Mouse (Mus musculus): ENCODE results near the gene Fetub. TPM values are rescaled to one million over a fixed set of nuclear protein-coding genes. Genes with fewer than 3 reads are reported as not detected.

Gene Fetub
- polyA plus RNA-seq, 1 experiment from 2014 or later, result not detected

- Histone ChIP-seq H3K4me3 (replicated peaks; ENCODE audit: low read length) (no peak overlapping the region), H3K36me3 (ENCODE audit: control insufficient read depth, insufficient read depth) (no peaks in the 10 kb centered on the region), H3K27me3 (replicated peaks; ENCODE audit: control insufficient read depth, insufficient read depth, low read length) (no peaks in the 10 kb centered on the region), H3K27ac (ENCODE audit: low read length) (no peak overlapping the region), H3K9ac (replicated peaks; ENCODE audit: low read depth, low read length) (no peak overlapping the region), H3K9me3 (ENCODE audit: control insufficient read depth, low read length) (no peaks in the 10 kb centered on the region), H3K4me1 (replicated peaks; ENCODE audit: control insufficient read depth, insufficient read depth, low read length) (0 out of 2 replicates have a peak, but pooled peaks cover 2% of the 10 kb centered on the region), H3K4me2 (ENCODE audit: low read length) (no peak overlapping the region)
- ATAC-seq, result no peak
- 38% methylated on average over 5 of the region's 5 CpGs for WGBS
These were observed 18.8 kb upstream of the Fetub start for GRCm38 (mm10) chr16:22899346-22899745.

DNA sequence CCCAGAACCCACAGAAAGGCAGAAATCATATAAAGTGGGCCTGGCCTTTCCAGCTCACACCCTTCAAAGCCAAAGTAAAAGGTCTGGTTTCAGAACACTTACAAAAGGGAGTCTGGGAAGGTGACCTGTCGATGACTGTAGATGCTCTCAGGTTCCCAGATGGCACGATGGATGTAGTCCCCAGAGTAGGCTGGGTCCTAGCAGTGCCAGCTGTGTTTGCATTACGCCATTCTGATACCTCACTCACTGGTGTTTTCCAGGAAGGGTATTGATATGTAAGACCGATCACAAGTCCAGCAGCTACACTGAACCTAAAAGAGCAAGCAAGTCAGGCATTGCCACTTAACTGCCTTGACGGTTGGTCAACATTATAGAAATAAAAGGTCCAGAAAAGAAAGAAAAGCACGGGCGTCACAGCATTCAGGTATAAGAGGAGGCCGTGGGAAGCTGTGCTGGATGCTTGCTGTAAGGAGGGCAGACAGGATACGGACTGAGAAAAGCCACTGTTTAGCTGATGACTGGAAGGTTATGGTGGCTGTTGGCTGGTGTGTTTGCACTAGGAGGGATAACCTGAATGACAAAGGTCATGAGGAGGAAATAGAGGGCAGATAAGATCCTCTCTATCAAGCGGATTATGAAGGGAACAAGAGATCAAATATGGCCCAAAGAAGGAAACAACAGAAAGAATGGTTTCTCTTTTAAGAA, 18.1 kb upstream of the Fetub start:
- H3K9ac ChIP-seq (replicated peaks; ENCODE audit: low read depth, low read length), result no peak overlapping the region
- no peaks in the 10 kb centered on the region for H3K36me3 ChIP-seq (ENCODE audit: control insufficient read depth, insufficient read depth)
- WGBS, result 86% methylated on average over 10 of the region's 10 CpGs
- no peak overlapping the region for H3K4me2 ChIP-seq (ENCODE audit: low read length)
- 0 out of 2 replicates have a peak, but pooled peaks cover 2% of the 10 kb centered on the region for H3K4me1 ChIP-seq (replicated peaks; ENCODE audit: control insufficient read depth, insufficient read depth, low read length)
- H3K27ac ChIP-seq (ENCODE audit: low read length), result no peak overlapping the region
- no peaks in the 10 kb centered on the region for H3K9me3 ChIP-seq (ENCODE audit: control insufficient read depth, low read length)
- ATAC-seq, result no peak
- H3K4me3 ChIP-seq (replicated peaks; ENCODE audit: low read length), result no peak overlapping the region
- H3K27me3 ChIP-seq (replicated peaks; ENCODE audit: control insufficient read depth, insufficient read depth, low read length), result no peaks in the 10 kb centered on the region

DNA sequence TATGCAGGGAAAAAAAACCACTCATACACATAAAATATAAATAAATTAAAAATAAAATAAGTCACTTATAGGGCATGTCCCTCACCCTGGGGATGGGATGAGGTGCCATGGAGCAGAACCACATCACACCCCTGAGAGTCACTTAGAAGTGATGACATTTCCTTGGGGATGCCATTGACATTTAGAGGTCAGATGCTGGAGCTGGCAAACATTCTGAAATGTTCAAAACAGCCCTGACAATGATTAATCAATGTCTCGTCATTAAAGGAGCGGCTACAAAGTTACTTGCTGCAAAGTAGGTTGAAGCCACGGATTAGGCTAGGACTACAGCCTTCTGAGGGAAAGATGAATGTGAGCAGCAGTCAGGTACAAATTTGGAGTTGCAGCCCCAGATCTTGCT, 16.8 kb upstream of the Fetub start:
- no peak overlapping the region for H3K27ac ChIP-seq (ENCODE audit: low read length)
- no peak for ATAC-seq
- H3K27me3 ChIP-seq (replicated peaks; ENCODE audit: control insufficient read depth, insufficient read depth, low read length), result no peaks in the 10 kb centered on the region
- no peak overlapping the region for H3K4me2 ChIP-seq (ENCODE audit: low read length)
- no peak overlapping the region for H3K4me3 ChIP-seq (replicated peaks; ENCODE audit: low read length)
- H3K9ac ChIP-seq (replicated peaks; ENCODE audit: low read depth, low read length), result no peak overlapping the region
- no peaks in the 10 kb centered on the region for H3K9me3 ChIP-seq (ENCODE audit: control insufficient read depth, low read length)
- 0 out of 2 replicates have a peak, but pooled peaks cover 2% of the 10 kb centered on the region for H3K4me1 ChIP-seq (replicated peaks; ENCODE audit: control insufficient read depth, insufficient read depth, low read length)
- H3K36me3 ChIP-seq (ENCODE audit: control insufficient read depth, insufficient read depth), result no peaks in the 10 kb centered on the region
- 88% methylated on average over 3 of the region's 3 CpGs for WGBS

DNA sequence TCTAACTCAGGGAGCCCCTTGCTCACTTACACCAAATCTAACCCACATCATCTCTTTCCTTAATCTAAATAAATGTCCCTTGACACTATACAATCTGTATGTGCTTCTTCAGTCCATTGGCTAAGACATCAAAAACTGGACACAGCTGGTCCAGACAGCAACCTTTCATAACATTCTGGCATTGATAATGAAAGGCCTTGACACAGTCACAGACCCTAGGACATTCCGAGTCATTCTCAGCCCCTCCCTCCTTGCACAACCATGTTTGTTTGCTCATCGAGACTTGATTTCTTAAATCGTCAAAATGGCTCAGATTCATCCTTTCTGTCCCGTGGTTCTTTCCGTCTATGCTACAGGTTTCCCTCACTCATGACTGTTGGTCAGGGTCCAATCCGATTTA, 8.8 kb upstream of the Fetub start:
- no peak for ATAC-seq
- WGBS, result 91% methylated on average over 6 of the region's 6 CpGs
- no peak overlapping the region for H3K27ac ChIP-seq (ENCODE audit: low read length)
- H3K4me3 ChIP-seq (replicated peaks; ENCODE audit: low read length), result no peak overlapping the region
- no peaks in the 10 kb centered on the region for H3K4me1 ChIP-seq (replicated peaks; ENCODE audit: control insufficient read depth, insufficient read depth, low read length)
- H3K36me3 ChIP-seq (ENCODE audit: control insufficient read depth, insufficient read depth), result no peaks in the 10 kb centered on the region
- no peaks in the 10 kb centered on the region for H3K9me3 ChIP-seq (ENCODE audit: control insufficient read depth, low read length)
- no peaks in the 10 kb centered on the region for H3K27me3 ChIP-seq (replicated peaks; ENCODE audit: control insufficient read depth, insufficient read depth, low read length)
- H3K9ac ChIP-seq (replicated peaks; ENCODE audit: low read depth, low read length), result no peak overlapping the region
- no peak overlapping the region for H3K4me2 ChIP-seq (ENCODE audit: low read length)

DNA sequence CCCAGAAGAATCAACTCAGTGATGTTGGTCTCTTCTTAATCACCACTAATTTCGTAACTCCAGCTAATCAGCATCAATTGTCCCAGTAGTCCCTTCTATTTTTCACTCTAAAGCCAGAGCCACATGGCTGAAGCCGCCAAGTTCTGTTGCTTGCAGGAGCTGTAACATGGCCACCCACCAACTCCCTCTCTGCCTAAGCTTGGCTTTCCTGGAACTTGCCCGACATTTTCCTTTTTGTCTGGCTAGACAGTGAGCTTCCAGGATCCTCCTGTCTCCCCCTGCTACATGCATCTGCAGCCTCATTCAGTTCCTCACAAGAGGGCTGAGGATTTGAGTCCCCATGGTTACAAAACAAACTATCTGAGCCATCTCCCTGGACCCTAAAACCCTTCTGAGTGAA, 6.1 kb upstream of the Fetub start:
- Histone ChIP-seq H3K9me3 (ENCODE audit: control insufficient read depth, low read length) (no peaks in the 10 kb centered on the region), H3K36me3 (ENCODE audit: control insufficient read depth, insufficient read depth) (no peaks in the 10 kb centered on the region), H3K4me3 (replicated peaks; ENCODE audit: low read length) (no peak overlapping the region), H3K27ac (ENCODE audit: low read length) (no peak overlapping the region), H3K9ac (replicated peaks; ENCODE audit: low read depth, low read length) (no peak overlapping the region), H3K4me2 (ENCODE audit: low read length) (no peak overlapping the region), H3K27me3 (replicated peaks; ENCODE audit: control insufficient read depth, insufficient read depth, low read length) (no peaks in the 10 kb centered on the region), H3K4me1 (replicated peaks; ENCODE audit: control insufficient read depth, insufficient read depth, low read length) (no peaks in the 10 kb centered on the region)
- 75% methylated on average over 3 of the region's 3 CpGs for WGBS
- ATAC-seq, result no peak

DNA sequence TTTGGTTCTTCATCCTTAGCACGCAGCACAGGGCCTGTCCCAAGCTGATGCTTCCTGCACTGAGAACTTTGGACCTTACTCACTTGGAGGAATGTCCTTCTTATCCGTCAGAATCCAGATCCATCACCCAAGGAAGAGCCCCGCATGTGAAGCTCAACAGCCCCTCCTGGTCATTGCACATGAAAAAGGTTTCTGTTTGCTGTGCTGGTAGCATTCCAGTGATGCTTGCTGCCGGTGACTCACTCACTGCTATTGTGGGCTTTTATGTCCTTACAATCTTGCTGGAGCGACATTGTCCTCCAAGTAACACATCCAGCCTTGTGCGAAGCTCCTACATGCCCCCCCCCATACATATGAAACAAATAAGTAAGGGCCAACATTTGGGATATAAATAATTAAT, 5.2 kb upstream of the Fetub start:
- no peak overlapping the region for H3K27ac ChIP-seq (ENCODE audit: low read length)
- 84% methylated on average over 6 of the region's 6 CpGs for WGBS

GRCm38 (mm10) chr16:22914276-22914675, 3.9 kb upstream of the Fetub start:
- Histone ChIP-seq H3K9ac (replicated peaks; ENCODE audit: low read depth, low read length) (no peak overlapping the region), H3K9me3 (ENCODE audit: control insufficient read depth, low read length) (no peaks in the 10 kb centered on the region), H3K4me2 (ENCODE audit: low read length) (no peak overlapping the region), H3K4me1 (replicated peaks; ENCODE audit: control insufficient read depth, insufficient read depth, low read length) (no peaks in the 10 kb centered on the region), H3K27me3 (replicated peaks; ENCODE audit: control insufficient read depth, insufficient read depth, low read length) (no peaks in the 10 kb centered on the region), H3K36me3 (ENCODE audit: control insufficient read depth, insufficient read depth) (no peaks in the 10 kb centered on the region), H3K4me3 (replicated peaks; ENCODE audit: low read length) (no peak overlapping the region), H3K27ac (ENCODE audit: low read length) (no peak overlapping the region)
- ATAC-seq, result no peak

More for the DNA sequence above, 5.2 kb upstream of the Fetub start:
- H3K4me1 ChIP-seq (replicated peaks; ENCODE audit: control insufficient read depth, insufficient read depth, low read length), result no peaks in the 10 kb centered on the region
- ATAC-seq, result no peak
- H3K27me3 ChIP-seq (replicated peaks; ENCODE audit: control insufficient read depth, insufficient read depth, low read length), result no peaks in the 10 kb centered on the region
- no peak overlapping the region for H3K4me2 ChIP-seq (ENCODE audit: low read length)
- H3K36me3 ChIP-seq (ENCODE audit: control insufficient read depth, insufficient read depth), result no peaks in the 10 kb centered on the region
- no peak overlapping the region for H3K9ac ChIP-seq (replicated peaks; ENCODE audit: low read depth, low read length)
- H3K4me3 ChIP-seq (replicated peaks; ENCODE audit: low read length), result no peak overlapping the region
- H3K9me3 ChIP-seq (ENCODE audit: control insufficient read depth, low read length), result no peaks in the 10 kb centered on the region

GRCm38 (mm10) chr16:22918664-22919312, 654 bp downstream of the Fetub start:
- Histone ChIP-seq H3K36me3 (ENCODE audit: control insufficient read depth, insufficient read depth) (no peaks in the 10 kb centered on the region), H3K27ac (ENCODE audit: low read length) (no peak overlapping the region), H3K4me2 (ENCODE audit: low read length) (no peak overlapping the region), H3K4me1 (replicated peaks; ENCODE audit: control insufficient read depth, insufficient read depth, low read length) (no peaks in the 10 kb centered on the region), H3K27me3 (replicated peaks; ENCODE audit: control insufficient read depth, insufficient read depth, low read length) (no peaks in the 10 kb centered on the region), H3K9me3 (ENCODE audit: control insufficient read depth, low read length) (no peaks in the 10 kb centered on the region), H3K4me3 (replicated peaks; ENCODE audit: low read length) (no peak overlapping the region), H3K9ac (replicated peaks; ENCODE audit: low read depth, low read length) (no peak overlapping the region)
- ATAC-seq, result no peak
- WGBS, result 69% methylated on average over 15 of the region's 15 CpGs

DNA sequence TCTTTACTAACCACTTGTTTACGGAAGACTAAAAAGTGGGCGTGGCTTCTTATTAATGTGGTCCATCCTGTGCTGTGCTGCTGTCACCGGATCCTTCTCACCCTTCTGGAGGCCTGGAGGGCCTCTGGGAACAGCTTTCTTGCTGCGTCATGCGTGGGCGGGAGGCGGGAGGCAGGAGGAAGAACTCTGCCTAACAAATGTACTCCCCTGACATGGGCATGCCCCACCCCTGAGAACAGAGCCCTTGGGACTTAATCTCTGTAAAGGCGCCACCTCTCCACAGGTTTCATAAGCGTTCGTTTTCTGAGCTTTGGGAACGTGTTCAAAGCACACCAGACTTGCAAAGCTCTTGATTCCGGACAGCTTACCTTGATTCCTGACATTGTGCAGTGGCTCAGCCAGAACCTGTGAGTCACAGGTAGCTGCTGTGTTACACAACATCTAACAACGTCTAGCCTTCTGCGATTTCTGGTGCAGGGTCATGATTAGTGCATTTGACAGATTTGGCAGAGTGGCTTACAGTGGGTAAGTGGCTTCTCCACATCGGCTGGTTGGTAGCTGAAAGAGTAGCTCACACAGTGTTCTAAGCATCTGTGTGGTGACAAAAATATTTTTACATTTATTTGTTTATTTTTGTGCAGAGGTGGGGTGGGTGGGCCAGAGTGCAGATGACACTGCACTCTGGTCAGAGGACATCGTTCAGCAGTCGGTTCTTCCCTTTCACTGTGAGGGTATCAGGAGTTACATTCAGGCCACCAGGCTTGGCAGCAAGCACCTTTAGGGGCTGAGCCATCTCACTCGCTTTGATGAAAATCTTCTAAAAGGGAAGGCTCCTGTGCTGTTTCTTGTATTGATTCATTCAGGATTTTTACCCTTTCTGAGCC, 2.1 kb downstream of the Fetub start:
- H3K4me3 ChIP-seq (replicated peaks; ENCODE audit: low read length), result no peak overlapping the region
- no peaks in the 10 kb centered on the region for H3K4me1 ChIP-seq (replicated peaks; ENCODE audit: control insufficient read depth, insufficient read depth, low read length)
- H3K9ac ChIP-seq (replicated peaks; ENCODE audit: low read depth, low read length), result no peak overlapping the region
- H3K27me3 ChIP-seq (replicated peaks; ENCODE audit: control insufficient read depth, insufficient read depth, low read length), result no peaks in the 10 kb centered on the region
- H3K36me3 ChIP-seq (ENCODE audit: control insufficient read depth, insufficient read depth), result no peaks in the 10 kb centered on the region
- 71% methylated on average over 18 of the region's 18 CpGs for WGBS
- H3K4me2 ChIP-seq (ENCODE audit: low read length), result no peak overlapping the region
- no peaks in the 10 kb centered on the region for H3K9me3 ChIP-seq (ENCODE audit: control insufficient read depth, low read length)
- H3K27ac ChIP-seq (ENCODE audit: low read length), result no peak overlapping the region
- ATAC-seq, result no peak

Data from forebrain, embryonic 16.5 days (tissue).